Mouse (Mus musculus) MEL (cell line): Measurements from ENCODE around the gene Hook2. TPM values are rescaled to one million over a fixed set of nuclear protein-coding genes. Genes with fewer than 3 reads are reported as not detected.

ENCODE experiments used
- DNase-seq: peaks from one replicate; pipeline ENCODE4 v3.0.0; 2011; ENCODE audit warnings: low read depth, low spot score
- H3K27ac ChIP-seq: 2 replicates; pipeline ENCODE4 v1.5.1; 2012; ENCODE audit warnings: low read depth, mild to moderate bottlenecking, control low read depth, low read length, moderate library complexity; ENCODE audit not compliant: control insufficient read depth
- H3K27me3 ChIP-seq, 2 experiments: fragments of 150-350 bp in 1 of 2; sonication (generic) in 1 of 2; 2 replicates each; pipeline ENCODE4 v1.6.1; 2012; ENCODE audit warnings: low read length in 2 of 2, mild to moderate bottlenecking in 2 of 2, improper control_type of control experiment in 1 of 2, moderate library complexity in 1 of 2; ENCODE audit not compliant: insufficient read depth in 2 of 2, control insufficient read depth in 1 of 2
- H3K36me3 ChIP-seq, 2 experiments: 2 replicates each; pipeline ENCODE4 v1.6.1; 2012 to 2014; ENCODE audit warnings: low read length in 2 of 2, improper control_type of control experiment in 1 of 2, inconsistent platforms in 1 of 2, mild to moderate bottlenecking in 1 of 2; ENCODE audit not compliant: insufficient read depth in 2 of 2, control insufficient read depth in 1 of 2
- H3K4me1 ChIP-seq, 2 experiments: fragments of 150-350 bp in 1 of 2; sonication (generic) in 1 of 2; 2 replicates each; pipeline ENCODE4 v1.6.1; 2012; ENCODE audit warnings: low read length in 2 of 2, improper control_type of control experiment in 1 of 2, mild to moderate bottlenecking in 1 of 2; ENCODE audit not compliant: insufficient read depth in 2 of 2, control insufficient read depth in 1 of 2
- H3K4me3 ChIP-seq, 2 experiments: fragments of 150-350 bp in 1 of 2; sonication (generic) in 1 of 2; 2 replicates each; pipeline ENCODE4 v1.5.1; 2012; ENCODE audit warnings: low read depth in 2 of 2, low read length in 2 of 2, mild to moderate bottlenecking in 2 of 2, moderate library complexity in 2 of 2, control low read depth in 1 of 2, improper control_type of control experiment in 1 of 2; ENCODE audit not compliant: control insufficient read depth in 1 of 2, insufficient read depth in 1 of 2
- H3K79me2 ChIP-seq: 2 replicates; pipeline ENCODE4 v1.6.1; 2012; ENCODE audit warnings: mild to moderate bottlenecking, low read length, moderate library complexity; ENCODE audit not compliant: control insufficient read depth, poor library complexity, insufficient read depth
- H3K9ac ChIP-seq: 2 replicates; pipeline ENCODE4 v1.6.1; 2012; ENCODE audit warnings: low read depth, mild to moderate bottlenecking, control low read depth, low read length, moderate library complexity; ENCODE audit not compliant: control insufficient read depth, poor library complexity, severe bottlenecking
- H3K9me3 ChIP-seq: fragments of 150-350 bp; sonication (generic); replicated peaks from 2 replicates; pipeline ENCODE4 v1.6.1; 2012; ENCODE audit warnings: mild to moderate bottlenecking, low read length, improper control_type of control experiment, moderate library complexity; ENCODE audit not compliant: insufficient read depth
- BHLHE40 ChIP-seq: IDR thresholded peaks from 2 replicates; pipeline ENCODE4 v1.6.1; 2012; ENCODE audit warnings: low read depth, mild to moderate bottlenecking, inconsistent platforms, low read length, improper control_type of control experiment, borderline replicate concordance
- CHD2 ChIP-seq: IDR thresholded peaks from 2 replicates; pipeline ENCODE4 v1.6.1; 2011; ENCODE audit warnings: low read length, improper control_type of control experiment
- CTCF ChIP-seq, 3 experiments: IDR thresholded peaks in 2 of 3; conservative IDR thresholded peaks in 1 of 3; 2 replicates each; pipeline ENCODE4 v1.5.1; 2011 to 2012; ENCODE audit warnings: low read length in 3 of 3, low read depth in 2 of 3, mild to moderate bottlenecking in 2 of 3, improper control_type of control experiment in 1 of 3, inconsistent platforms in 1 of 3, mixed read lengths in 1 of 3, moderate library complexity in 1 of 3; ENCODE audit not compliant: control insufficient read depth in 1 of 3, insufficient read depth in 1 of 3, poor library complexity in 1 of 3, severe bottlenecking in 1 of 3
- ELF1 ChIP-seq: IDR thresholded peaks from 2 replicates; pipeline ENCODE4 v1.6.1; 2014; ENCODE audit warnings: low read depth, mild to moderate bottlenecking, inconsistent platforms, low read length, improper control_type of control experiment, moderate library complexity
- EP300 ChIP-seq, 2 experiments: IDR thresholded peaks; 2 replicates each; pipeline ENCODE4 v1.6.1; 2011; ENCODE audit warnings: improper control_type of control experiment in 2 of 2, low read length in 2 of 2, low read depth in 1 of 2, mild to moderate bottlenecking in 1 of 2
- ETS1 ChIP-seq: IDR thresholded peaks from 2 replicates; pipeline ENCODE4 v1.6.1; 2012; ENCODE audit warnings: low read depth, mild to moderate bottlenecking, inconsistent platforms, low read length, improper control_type of control experiment, moderate library complexity
- GABPA ChIP-seq: IDR thresholded peaks from 2 replicates; pipeline ENCODE4 v1.6.1; 2012; ENCODE audit warnings: low read depth, mild to moderate bottlenecking, inconsistent platforms, low read length, improper control_type of control experiment, moderate library complexity
- GATA1 ChIP-seq: IDR thresholded peaks from 2 replicates; pipeline ENCODE4 v1.6.1; 2011; ENCODE audit warnings: low read depth, low read length, improper control_type of control experiment
- JUND ChIP-seq: IDR thresholded peaks from 2 replicates; pipeline ENCODE4 v1.6.1; 2011; ENCODE audit warnings: low read depth, mild to moderate bottlenecking, improper control_type of control experiment, low read length
- KAT2A ChIP-seq: conservative IDR thresholded peaks from 2 replicates; pipeline ENCODE4 v1.6.1; 2012; ENCODE audit warnings: low read depth, low read length, improper control_type of control experiment, inconsistent platforms
- MAZ ChIP-seq: IDR thresholded peaks from 2 replicates; pipeline ENCODE4 v1.6.1; 2012; ENCODE audit warnings: low read depth, mild to moderate bottlenecking, inconsistent platforms, low read length, improper control_type of control experiment
- MEF2A ChIP-seq: IDR thresholded peaks from 2 replicates; pipeline ENCODE4 v1.6.1; 2014; ENCODE audit warnings: low read depth, mild to moderate bottlenecking, inconsistent platforms, low read length, improper control_type of control experiment; ENCODE audit not compliant: poor library complexity, insufficient replicate concordance, severe bottlenecking; ENCODE audit errors: extremely low read depth
- MYB ChIP-seq: IDR thresholded peaks from 2 replicates; pipeline ENCODE4 v1.6.1; 2011; ENCODE audit warnings: mild to moderate bottlenecking, low read depth, low read length, improper control_type of control experiment
- NRF1 ChIP-seq: IDR thresholded peaks from 2 replicates; pipeline ENCODE4 v1.6.1; 2014; ENCODE audit warnings: low read depth, mild to moderate bottlenecking, inconsistent platforms, low read length, improper control_type of control experiment, moderate library complexity; ENCODE audit not compliant: poor library complexity, insufficient read depth, severe bottlenecking
- POLR2AphosphoS2 ChIP-seq: IDR thresholded peaks from 2 replicates; pipeline ENCODE4 v1.6.1; 2011; ENCODE audit warnings: low read length, improper control_type of control experiment
- POLR2AphosphoS5 ChIP-seq: IDR thresholded peaks from 2 replicates; pipeline ENCODE4 v1.6.1; 2012; ENCODE audit warnings: low read depth, borderline replicate concordance, mild to moderate bottlenecking, inconsistent platforms, low read length, moderate library complexity, mixed read lengths
- SMC3 ChIP-seq: IDR thresholded peaks from 2 replicates; pipeline ENCODE4 v1.6.1; 2011; ENCODE audit warnings: low read depth, low read length, improper control_type of control experiment
- TAL1 ChIP-seq: IDR thresholded peaks from 2 replicates; pipeline ENCODE4 v1.6.1; 2012; ENCODE audit warnings: mild to moderate bottlenecking, inconsistent platforms, low read length, moderate library complexity, mixed read lengths
- TBP ChIP-seq: IDR thresholded peaks from 2 replicates; pipeline ENCODE4 v1.8.0; 2011; ENCODE audit warnings: low read depth, low read length, improper control_type of control experiment
- UBTF ChIP-seq: IDR thresholded peaks from 2 replicates; pipeline ENCODE4 v1.6.1; 2012; ENCODE audit warnings: low read depth, mild to moderate bottlenecking, inconsistent platforms, low read length, improper control_type of control experiment, moderate library complexity, borderline replicate concordance; ENCODE audit not compliant: insufficient read depth
- USF1 ChIP-seq: IDR thresholded peaks from 2 replicates; pipeline ENCODE4 v1.6.1; 2014; ENCODE audit warnings: low read depth, mild to moderate bottlenecking, inconsistent platforms, low read length, improper control_type of control experiment, moderate library complexity
- USF2 ChIP-seq, 2 experiments: IDR thresholded peaks; 2 replicates each; pipeline ENCODE4 v1.6.1; 2011 to 2012; ENCODE audit warnings: improper control_type of control experiment in 2 of 2, low read length in 2 of 2, borderline replicate concordance in 1 of 2, inconsistent platforms in 1 of 2, low read depth in 1 of 2, mild to moderate bottlenecking in 1 of 2; ENCODE audit not compliant: insufficient read depth in 1 of 2
- ZMIZ1 ChIP-seq: IDR thresholded peaks from 2 replicates; pipeline ENCODE4 v1.6.1; 2012; ENCODE audit warnings: low read depth, mild to moderate bottlenecking, inconsistent platforms, low read length, improper control_type of control experiment, moderate library complexity
- polyA plus RNA-seq, 2 experiments: library from polyadenylated mRNA; stranded (reverse) in 1 of 2; unstranded in 1 of 2; fragments of >175 nt in 1 of 2; fragments of >200 nt in 1 of 2; gene quantifications; 2 replicates each; pipeline versions ENCODE4 v1.2.1 to v1.2.4; 2012; ENCODE audit warnings: low replicate concordance in 2 of 2, low read depth in 1 of 2; ENCODE audit not compliant: insufficient read length in 2 of 2, insufficient read depth in 1 of 2, missing spikeins in 1 of 2
- total RNA-seq: library from RNA; depleted of rRNA; stranded (reverse); fragments of 300-350 nt; gene quantifications from 2 replicates; pipeline ENCODE4 v1.2.3, GENCODE M21; 2012

The Hook2 gene
- total and polyA plus RNA-seq, 3 experiments, result 10.5 to 17.5 TPM; not detected in 1

DNA sequence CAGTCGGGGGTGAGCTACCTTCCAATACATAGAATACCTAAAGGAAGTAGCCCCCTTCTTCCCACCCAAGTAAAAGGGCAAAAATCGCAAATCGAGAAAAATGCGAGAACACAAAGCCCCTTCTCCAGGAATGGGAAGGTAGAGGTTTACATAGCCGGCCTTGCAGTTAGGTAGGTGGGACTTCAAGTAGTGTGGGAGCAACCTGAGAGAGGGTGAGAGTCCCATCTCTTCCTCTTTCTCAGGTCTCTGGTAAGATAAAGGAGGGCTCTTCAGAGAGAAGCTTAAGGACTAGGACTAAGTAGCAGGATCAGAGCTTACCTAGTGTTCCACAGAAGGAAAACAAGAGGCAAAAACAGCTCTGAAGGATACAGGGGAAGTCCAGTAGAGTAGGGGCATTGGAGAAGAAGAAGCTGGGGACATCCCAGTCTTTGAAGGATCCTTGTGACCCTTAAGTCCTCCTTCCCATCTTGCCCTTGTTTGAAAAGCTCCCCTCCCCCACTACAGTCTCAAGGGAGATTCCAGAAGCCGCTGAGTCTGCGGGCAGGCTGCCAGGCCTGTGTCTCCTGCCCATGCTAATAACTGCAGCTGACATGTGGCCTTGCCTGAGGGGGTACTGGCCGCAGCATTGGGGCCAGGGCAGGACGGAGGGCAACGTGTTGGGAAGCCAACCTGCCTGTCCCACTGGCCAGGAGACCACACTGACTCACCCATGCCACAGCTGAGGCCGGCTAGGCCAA is 9.6 kb upstream of the Hook2 start (continued):
- TF ChIP-seq ZMIZ1 (no peak; the same call in 1 of the 2 replicates), TBP (peak; percentile 64), TAL1 (no peak), ETS1 (peak; percentile 78)

DNA sequence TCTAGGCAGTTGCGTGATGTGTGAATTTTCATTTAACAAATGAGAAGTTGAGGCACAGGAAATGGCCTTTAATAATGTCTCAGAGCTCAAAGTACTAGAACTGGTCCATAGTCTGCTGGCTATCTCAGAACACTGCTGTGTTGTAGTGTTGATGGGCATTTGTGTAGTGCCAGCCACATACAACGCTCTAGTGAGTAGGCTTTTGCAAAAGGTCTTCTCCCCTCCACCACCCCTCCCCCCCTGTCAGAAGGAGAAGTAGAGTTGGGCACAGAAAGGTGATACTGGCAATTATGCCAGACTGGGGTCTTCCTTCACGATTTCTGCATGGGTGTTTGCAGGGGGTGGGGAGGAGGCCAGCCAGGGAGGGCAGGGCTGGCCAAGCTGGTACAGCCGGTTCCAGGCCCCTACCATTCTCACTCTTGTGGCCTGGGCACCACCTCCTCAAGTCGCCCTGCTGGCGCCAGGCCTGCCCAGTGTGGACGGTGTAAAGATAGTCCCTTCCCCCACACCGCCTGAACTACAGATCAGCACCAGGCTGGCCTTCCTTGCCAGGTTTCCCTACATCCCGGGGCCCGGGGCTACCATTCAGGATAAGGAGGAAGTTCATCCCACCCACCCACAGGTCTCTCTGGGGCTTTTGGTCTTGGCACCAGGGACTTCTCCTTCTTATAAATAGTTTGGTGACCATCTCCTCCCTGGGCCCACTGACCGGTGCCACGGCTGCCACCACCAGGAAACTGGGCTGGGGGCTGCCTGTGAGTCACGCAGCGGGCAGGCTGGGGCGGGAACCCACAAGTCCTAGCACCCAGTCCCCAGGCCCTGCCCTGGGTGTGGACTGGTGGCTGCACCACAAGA is 8.5 kb upstream of the Hook2 start:
- H3K9me3 ChIP-seq, result no peaks in the 10 kb centered on the region
- H3K9ac ChIP-seq, result peak overlapping the region; percentile 83
- H3K4me3 ChIP-seq, result peak overlapping the region in 1 of 2 experiments; percentile 4; a peak in 2 of 4 replicates
- peak overlapping the region; percentile 99 for H3K27ac ChIP-seq
- DNase-seq, result peak; percentile 51
- peaks cover 0 to 43% of the 10 kb centered on the region in 2 experiments; a peak in 2 of 4 replicates for H3K36me3 ChIP-seq
- peaks cover 23% of the 10 kb centered on the region for H3K79me2 ChIP-seq
- H3K4me1 ChIP-seq, result peaks cover 11 to 59% of the 10 kb centered on the region in 2 experiments
- no peaks in the 10 kb centered on the region for H3K27me3 ChIP-seq
- no peak for TF ChIP-seq KAT2A
- TF ChIP-seq MAZ, result no peak
- TF ChIP-seq POLR2AphosphoS5, result no peak
- TF ChIP-seq POLR2AphosphoS2, result no peak
- TF ChIP-seq CHD2, result peak; percentile 24
- 0 out of 4 replicates have a peak, but pooled peaks of 1 of the 2 experiments have one; percentile 8 for TF ChIP-seq EP300 (IDR thresholded peaks at IDR 0.05; ENCODE audit: low read depth in 1 of 2, low read length in 2 of 2)

DNA sequence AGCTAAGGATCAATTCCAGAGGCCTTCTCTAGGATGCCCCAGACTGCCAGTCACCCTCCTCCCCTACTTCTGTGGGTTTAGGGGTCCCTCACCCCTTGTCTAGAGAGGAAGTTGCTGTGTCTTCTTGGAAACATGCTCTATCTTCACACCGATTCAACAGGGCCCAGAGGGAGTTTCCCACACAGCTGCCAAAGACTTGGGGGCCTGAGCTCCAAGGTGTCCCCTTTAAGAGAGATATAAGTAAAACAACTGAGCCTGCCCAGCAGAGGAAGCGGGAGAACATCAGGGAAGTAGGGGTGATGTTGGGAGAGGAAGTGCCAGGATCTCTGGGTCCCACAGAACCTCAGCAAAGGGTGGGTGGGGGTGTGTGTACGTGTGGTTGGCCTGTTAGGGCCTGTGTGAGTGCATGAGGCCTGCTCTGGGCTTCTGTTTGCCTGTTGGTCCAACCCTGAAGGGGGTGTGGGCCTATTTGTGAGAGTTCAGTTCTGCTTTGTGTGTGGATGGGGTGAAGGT is 7.8 kb upstream of the Hook2 start:
- Histone ChIP-seq H3K9ac (peak overlapping the region; percentile 83), H3K4me3 (no peak overlapping the region), H3K36me3 (peaks cover 0 to 48% of the 10 kb centered on the region in 2 experiments; a peak in 2 of 4 replicates), H3K27ac (peak overlapping the region; percentile 99), H3K9me3 (no peaks in the 10 kb centered on the region), H3K4me1 (peaks cover 11 to 63% of the 10 kb centered on the region in 2 experiments), H3K79me2 (peaks cover 16% of the 10 kb centered on the region), H3K27me3 (no peaks in the 10 kb centered on the region)
- peak; percentile 84 for DNase-seq
- TF ChIP-seq CTCF (IDR thresholded peaks at IDR 0.05 in 2 of 3, conservative IDR thresholded peaks at IDR 0.05 in 1 of 3; ENCODE audit: control insufficient read depth in 1 of 3, insufficient read depth in 1 of 3, low read depth in 2 of 3, low read length in 3 of 3, poor library complexity in 1 of 3, severe bottlenecking in 1 of 3), result no peak
- TF ChIP-seq ELF1, result no peak
- no peak for TF ChIP-seq ZMIZ1
- no peak for TF ChIP-seq USF2 (IDR thresholded peaks at IDR 0.05; ENCODE audit: borderline replicate concordance in 1 of 2, insufficient read depth in 1 of 2, low read depth in 1 of 2, low read length in 2 of 2)
- TF ChIP-seq CHD2, result no peak
- TF ChIP-seq USF1, result no peak
- TF ChIP-seq MEF2A, result no peak
- 0 out of 2 replicates have a peak, but pooled peaks have one; percentile 13 for TF ChIP-seq BHLHE40
- TF ChIP-seq JUND, result no peak
- no peak for TF ChIP-seq MYB
- 0 out of 2 replicates have a peak, but pooled peaks have one; percentile 64 for TF ChIP-seq MAZ
- no peak for TF ChIP-seq SMC3
- TF ChIP-seq TBP, result 0 out of 2 replicates have a peak, but pooled peaks have one; percentile 10
- TF ChIP-seq GATA1, result no peak
- TF ChIP-seq ETS1, result no peak; the same call in 1 of the 2 replicates
- TF ChIP-seq NRF1, result no peak
- peak; percentile 32; the same call in 1 of the 2 replicates for TF ChIP-seq TAL1
- TF ChIP-seq UBTF, result no peak
- TF ChIP-seq GABPA, result no peak
